Mouse (Mus musculus) common myeloid progenitor, adult 5-6 weeks (primary cell): Measurements from ENCODE around the gene Htra1. TPM values are rescaled to one million over a fixed set of nuclear protein-coding genes. Genes with fewer than 3 reads are reported as not detected.

Experiments
- ATAC-seq: replicated peaks from 2 replicates; pipeline ENCODE4 v1.8.0; 2016; ENCODE audit warnings: low read depth, mild to moderate bottlenecking, moderate TSS enrichment, inconsistent platforms; ENCODE audit not compliant: poor library complexity, severe bottlenecking
- total RNA-seq: library from RNA; stranded (forward); fragments of 200-1000, 187-1606 nt; gene quantifications from 2 replicates; pipeline ENCODE4 v1.2.3, GENCODE M21; 2017

Htra1 gene
- total RNA-seq, 1 experiment from 2014 or later = not detected

DNA sequence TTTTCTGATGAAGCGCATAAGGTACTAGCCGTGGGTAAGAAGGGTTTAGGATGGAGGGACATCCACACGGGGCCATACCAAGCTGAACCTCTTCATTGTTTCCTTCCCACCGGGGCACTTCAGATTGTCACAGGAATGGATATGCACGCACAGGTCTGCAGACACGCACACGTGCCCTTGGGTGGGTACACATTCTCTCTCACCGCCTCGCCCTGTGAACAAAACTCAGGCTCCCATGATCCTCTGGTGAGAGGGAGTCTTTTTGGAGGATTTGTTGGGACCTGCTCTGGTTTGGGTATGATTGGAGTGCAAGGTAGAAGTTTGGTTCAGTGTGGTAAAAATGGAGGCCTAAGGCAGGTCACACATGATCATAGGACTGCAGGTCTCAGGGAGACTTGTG lies 3.0 kb upstream of the Htra1 start:
- no peak for ATAC-seq

DNA sequence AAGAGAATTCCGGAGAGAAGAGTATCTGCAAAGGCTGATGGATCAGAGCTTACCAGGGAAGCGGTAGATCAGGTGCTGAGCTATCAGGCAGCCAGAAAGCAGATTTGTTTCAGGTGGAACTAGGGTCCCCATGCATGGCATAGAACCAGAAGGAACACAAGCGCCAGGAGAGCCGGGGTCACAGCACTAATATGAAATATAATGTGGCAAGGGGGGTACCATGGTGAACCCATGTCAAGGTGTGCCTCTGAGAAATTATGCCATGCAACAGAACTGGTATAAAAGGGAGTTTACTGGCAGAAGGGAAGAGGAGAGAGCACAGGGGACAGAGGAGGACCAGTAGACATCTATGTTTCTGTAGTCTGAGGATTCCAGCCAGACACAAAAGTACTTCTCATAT lies 1.3 kb upstream of the Htra1 start:
- no peak for ATAC-seq

DNA sequence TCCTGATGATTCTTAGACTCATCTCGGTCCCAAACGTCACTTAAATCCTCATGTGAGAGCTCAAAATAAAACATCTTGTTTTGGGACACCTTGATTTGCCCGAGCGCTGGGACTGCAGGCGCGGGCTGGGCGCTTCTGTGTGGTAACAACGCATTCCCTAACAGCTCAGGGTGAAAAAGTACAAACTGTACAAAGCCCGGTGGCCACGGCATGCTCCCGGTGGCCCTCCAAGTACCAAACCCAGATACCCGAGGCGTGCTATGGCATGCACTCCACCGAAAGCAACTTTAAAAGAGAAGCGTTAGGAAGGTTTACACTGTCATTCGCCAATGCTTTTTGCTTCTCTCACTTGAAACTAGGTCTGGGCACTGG lies 504 bp upstream of the Htra1 start:
- ATAC-seq = no peak

DNA sequence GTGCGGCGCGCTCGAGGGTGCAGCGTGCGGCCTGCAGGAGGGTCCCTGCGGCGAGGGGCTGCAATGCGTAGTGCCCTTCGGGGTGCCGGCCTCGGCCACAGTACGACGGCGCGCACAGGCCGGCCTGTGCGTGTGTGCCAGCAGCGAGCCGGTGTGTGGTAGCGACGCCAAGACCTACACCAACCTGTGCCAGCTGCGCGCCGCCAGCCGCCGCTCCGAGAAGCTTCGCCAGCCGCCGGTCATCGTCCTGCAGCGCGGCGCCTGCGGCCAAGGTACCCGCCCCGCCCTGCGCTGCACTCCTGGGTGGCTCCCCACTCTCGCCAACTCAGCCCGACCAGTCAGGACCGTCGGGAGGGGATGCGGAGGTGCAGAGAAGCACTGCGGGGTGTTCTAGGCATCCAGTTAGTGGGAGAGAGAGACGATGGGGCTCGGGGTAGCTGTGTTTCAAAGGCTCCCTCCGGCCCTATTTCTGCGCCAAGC lies 601 bp downstream of the Htra1 start:
- no peak for ATAC-seq

DNA sequence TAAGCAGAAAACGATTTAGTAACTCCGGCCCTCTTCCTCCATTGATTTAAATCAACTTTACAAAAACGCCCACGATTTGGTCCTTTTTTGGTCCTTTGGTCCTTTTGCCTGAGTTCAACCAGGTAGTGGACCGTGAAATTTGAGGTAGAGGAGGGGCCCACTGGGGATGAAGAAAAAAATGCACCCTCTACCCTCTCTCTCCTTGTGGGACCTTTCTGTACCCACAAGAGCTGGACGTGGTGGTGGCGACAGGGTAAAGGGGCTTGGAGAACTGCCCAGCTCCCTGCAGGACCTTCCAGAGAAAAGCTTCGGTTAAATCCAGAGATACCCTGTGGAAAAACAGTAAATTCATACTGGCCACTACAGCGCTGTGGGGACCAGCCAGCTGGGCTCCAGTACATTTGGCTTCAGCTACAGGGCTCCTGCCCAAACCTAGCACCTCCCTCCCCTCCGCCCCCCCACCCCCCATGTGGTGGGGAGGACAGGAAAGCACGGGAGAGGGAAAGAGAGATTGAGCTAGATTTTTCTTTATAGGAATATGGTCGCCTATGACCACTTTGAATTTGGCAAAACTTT lies 1.4 kb downstream of the Htra1 start:
- no peak for ATAC-seq

DNA sequence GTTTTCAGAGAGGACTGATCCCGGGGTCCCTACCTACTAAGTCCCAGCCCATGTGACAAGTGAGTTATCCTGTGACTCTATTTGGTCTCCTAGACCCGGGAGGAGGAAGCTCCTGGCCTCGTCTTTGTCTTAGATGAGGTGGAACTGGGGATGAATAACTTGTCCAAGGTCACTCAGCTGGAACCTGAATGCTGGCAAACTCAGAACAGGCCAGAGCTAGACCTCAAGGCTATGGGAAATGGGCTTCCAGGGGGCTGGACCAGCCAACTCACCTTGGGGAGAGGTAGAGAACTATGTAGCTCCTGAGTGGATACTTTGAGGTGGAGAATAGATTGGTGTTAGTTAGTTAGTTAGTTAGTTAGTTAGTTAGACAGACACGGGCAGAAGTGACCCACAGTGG lies 2.1 kb downstream of the Htra1 start:
- no peak for ATAC-seq

DNA sequence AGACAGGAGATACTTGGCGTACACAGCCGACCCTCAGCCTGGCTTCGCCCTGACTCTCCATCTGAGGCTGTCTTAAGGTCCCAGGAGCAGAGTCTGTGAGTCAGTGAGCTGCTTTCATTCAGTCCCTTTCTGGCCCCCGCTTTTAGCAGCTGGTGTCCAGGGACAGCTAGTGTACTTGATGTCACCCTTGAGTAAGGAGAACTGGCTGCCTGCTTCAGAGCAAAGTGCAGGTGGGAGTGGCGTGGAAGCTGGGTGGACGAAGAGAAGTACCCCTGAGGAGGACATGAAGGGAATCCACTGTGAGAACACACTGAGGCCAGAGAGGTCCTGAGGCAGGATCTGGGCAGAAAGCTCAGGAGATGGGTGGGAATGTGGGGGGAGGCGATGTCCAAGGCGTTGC lies 3.0 kb downstream of the Htra1 start:
- no peak for ATAC-seq

DNA sequence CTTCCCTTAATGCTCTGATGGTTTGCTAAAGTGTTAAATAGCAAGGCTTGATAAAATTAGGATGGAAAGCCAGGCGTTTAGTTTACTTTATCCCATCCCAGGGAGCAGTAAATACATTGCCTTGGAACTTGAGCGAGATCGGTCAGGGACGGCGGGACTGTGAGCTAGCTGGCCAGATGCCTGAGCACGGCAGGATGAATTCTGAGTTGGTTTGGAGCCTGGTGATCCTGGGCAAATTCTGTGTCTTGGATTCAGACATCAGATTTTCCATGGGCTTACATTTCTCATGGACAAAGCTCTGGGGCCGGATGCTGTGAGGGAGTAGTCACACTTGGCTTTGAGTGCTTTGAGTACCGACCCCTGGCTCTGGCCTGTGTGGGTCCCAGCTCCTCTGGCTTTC lies 4.8 kb downstream of the Htra1 start:
- ATAC-seq = no peak

DNA sequence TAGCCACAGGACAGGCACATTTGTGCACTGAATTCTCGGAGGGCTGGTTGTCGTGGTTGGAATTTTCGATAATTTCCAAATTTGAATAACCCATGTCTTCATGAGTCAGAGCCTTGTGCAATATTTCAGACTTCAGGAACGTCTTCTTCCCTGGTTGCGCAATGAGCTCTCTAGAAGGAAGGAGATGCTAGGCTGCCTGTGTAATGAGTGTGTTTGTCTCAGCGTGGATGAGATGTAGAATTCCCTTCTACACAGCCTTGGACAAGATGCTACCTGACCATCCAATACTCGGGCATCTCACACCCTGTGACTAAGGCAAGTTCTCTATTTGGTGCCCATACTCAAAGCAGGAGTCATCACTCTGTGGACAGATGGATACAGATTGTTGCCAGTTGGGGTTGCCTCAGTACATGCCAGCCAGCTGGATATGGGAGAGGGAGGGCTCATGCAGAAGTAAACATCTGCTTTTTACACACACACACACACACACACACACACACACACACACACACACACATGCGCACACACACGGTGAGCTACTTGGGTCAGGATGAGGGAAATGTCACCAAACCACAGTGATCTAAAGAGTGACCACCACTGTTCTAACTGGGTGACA lies 7.5 kb downstream of the Htra1 start:
- peak; percentile 79 for ATAC-seq

DNA sequence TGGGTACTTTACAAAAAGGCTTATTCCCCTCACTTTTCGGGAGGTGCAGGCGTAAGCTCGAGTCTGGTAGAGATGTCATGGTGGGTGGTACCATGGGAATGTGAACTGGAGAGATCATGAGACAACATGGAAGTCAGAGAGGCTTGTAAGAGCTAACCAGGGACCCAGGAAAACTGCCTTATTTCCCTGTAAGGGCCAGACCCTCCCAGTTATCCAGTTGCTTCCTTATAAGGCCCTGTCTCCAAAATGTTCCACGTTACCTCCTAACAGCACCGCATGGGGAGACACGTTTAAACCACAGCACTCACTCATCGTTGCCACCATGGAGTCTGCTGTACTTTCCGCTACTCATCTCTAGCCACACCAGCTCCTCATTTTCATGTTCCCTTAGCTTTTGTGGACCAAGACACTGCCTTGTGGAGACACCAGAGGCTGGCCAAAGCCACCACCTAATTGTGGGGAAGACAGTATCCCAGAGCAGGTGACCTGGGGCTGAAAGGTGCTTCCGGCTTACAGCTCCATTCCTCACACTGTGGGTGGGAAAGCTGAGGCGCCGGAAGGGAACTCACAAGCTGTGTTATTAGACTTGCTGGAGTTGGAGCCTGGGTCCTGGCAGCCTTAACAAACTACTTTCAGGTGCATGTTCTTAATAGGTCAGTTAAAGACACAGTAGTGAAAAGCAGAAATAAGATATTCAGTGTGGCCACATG lies 9.0 kb downstream of the Htra1 start:
- no peak for ATAC-seq

DNA sequence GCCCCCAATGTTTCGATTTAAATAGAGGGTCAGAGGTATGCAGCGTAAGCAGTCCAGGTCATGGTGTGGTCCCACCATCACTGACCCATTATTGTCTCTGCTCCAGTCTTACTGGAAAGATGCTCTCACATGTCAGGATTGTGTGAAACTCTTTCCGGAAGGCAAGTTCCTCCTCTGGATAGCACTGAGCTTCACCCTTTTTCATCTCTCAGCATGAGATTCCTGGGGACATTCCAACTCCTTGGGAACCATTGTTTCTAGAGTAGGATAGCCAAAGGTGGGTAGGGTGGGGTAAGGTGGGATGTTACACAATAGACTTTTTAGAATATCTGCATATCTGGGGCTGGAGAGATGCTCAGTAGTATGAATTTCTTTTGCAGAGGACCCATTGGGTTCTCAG lies 9.8 kb downstream of the Htra1 start:
- ATAC-seq = no peak

DNA sequence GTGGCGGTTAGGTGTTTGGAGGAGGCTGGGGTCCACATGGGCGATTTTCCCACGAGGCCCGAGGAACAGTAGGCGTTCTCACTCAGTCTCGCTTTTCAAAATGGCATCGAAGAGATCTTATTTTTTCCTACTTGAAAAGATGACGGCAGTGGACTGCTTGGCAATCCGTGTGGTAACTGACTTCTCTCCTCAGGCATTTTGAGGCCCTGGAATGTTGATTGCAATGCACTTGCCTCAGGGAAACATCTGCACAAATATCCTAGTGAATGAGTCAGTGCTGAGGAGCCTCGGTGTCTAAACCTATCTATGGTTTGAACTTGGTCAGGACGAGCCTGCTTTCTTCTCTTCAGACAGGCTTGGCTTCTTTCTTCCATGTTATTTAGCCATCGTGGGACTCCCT lies 10.4 kb downstream of the Htra1 start:
- no peak for ATAC-seq

DNA sequence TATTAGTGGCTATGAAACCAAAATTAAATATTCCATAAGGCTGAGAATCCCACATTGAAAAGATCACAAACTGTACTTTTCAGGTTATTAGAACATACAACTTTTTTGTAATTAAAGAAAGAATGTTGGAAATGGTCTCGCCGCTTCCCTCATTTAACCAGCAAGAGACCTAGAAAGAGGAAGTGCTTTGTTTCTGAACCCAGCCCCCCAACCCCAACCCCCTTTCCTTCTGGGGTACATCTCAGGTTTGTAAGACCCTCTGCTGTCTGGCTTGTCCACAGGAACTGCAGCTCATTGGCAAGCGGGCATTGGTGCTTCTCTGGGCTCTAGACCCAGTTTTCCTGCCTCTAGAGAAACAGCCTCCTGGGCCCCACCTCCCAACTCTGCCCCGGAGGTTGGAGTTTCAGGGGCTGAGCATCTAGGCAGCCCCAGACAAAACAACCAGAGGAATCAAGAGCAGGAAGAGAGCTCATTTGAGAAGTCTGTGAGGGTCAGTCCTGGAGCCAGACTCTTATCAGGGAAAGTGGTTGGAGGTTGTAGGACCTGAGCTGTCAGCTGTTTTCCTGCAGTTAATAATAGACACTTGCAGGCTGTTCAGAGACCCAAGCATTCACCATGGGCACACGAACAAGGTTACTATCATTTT lies 12.8 kb downstream of the Htra1 start:
- ATAC-seq = peak; percentile 53

DNA sequence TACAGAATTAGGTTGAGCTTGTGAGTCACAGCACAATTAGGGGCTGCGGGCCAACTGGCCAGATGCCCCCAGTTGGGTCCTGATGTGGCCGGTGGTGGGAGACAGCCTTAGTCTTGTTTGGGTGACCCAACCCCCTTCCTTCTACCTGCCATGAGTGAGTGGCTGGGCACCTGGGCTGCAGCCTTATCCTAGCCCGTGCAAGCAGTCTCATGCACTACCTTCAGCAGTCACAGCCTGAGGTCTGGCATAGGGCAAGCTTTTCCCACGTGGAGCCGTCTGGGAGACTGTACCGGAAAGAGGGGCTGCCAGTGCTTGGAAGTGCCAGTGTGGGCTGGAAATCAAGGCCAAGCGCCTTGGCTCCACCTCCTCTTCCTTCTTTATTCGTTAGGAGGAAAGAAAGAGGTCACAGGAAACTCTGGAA lies 13.4 kb downstream of the Htra1 start:
- ATAC-seq = no peak

DNA sequence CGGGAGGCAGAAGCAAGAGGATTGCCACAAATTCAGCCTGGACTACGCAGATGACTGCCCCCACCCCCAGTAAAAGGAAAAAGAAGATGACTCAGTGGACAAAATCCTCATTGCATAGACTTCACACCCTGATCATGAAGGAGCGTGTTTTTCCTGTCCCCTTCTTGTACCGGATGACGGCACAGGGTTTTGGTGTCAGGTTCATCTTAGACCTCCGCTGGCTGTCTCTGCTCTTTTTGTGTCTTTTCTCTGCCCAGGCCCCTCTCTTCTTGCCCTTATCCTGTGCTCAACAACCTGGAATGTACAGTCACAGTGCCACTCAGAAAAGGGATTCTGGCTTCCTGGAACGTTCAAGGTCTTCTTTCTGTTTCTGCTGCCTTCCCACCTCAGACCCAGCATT lies 14.6 kb downstream of the Htra1 start:
- ATAC-seq = no peak

DNA sequence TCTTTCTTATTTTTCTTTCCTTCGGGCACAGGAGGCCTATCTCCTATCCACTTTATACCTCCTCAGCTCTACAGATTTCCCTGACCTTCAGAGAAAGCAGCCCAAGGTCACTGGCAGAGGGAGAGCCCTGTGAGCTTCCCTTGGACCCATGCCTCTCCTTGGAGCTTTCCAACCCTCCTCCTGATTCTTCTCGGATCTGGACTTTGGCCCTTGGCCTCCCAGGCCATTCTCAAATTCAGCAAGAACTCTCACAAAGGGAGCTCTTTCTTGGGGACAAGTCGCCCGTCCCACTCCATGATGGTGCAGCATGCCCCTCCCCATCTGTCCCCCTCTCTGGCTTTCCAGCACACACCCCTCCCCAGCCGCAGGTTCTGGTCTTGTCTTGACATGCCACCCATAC lies 15.1 kb downstream of the Htra1 start:
- ATAC-seq = no peak

DNA sequence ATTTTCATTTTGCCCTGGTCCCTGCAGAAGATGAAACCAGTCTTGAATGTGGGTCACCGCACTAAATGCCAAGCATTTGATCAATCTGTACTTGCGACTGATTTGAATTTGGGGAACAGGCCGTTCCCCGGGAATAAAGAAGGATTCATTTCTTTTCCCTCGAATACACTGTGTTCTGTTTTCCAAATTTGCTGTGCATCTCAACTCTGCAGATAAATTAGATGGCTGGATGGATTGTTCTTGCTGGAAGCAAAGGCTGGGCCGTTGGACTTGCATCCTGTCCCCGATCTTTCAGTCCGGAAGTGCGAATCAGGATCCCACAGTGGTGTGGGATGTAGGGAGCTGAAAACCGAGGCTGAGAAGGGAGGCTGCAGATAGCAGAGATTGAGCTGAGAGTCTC lies 17.5 kb downstream of the Htra1 start:
- ATAC-seq = no peak

DNA sequence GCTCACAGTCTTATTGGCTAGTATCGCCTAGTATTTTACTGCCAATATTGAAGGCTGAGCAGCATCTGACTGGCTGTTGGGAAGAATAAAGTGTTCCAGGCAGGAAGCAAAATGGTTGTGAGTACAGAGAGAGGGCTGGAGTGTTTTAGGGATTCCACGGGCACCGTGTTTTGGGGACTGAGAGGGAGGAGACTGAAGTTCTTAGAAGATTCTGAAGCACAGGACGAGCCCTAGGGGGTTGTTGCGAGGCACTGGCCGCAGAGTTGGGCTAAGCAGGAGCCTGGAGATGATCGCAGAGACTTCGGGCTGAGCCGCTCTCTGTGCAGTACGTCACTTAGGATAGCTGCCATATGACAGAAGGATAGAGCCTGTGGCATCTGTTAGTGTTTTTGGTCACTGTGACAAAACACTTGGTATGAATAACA lies 18.3 kb downstream of the Htra1 start:
- ATAC-seq = no peak

DNA sequence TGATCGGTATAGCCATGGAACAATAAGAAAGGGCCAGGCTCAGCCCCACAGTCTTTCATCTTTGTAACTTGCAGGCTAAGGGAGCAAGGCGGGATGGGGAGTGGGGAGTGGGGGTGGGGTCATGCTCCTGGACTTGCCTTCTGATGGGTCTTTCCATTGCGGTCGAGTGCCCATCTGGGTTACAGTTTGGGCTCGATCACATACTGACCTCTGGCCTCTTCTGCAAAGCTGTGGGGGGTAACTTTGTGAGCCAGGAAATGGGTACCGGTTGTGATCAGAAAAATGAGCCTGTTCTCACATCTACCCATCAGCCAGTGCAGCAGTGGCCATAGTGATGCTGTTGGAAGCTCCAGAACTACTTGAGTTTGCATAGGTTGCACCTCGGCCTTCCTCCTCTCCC lies 22.6 kb downstream of the Htra1 start:
- no peak for ATAC-seq

DNA sequence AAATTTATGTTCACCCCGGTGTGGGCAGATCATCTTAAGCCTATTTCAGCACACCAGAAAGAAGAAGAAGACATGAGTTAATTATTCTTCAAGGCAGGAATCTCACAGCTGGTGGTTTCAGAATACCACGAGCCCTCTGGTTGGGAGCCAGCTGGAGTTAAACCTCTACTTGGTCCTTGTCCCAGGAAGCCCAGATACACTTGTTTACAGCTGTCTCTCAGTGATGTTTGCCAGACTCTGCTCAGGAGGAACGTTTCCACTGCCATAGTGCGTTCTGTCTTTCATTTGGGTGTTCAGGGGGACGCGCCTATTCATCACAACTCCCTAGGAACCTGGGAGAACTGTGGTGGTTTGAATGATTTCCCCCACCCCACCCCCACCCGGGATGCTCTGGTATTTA lies 24.0 kb downstream of the Htra1 start:
- ATAC-seq = no peak

DNA sequence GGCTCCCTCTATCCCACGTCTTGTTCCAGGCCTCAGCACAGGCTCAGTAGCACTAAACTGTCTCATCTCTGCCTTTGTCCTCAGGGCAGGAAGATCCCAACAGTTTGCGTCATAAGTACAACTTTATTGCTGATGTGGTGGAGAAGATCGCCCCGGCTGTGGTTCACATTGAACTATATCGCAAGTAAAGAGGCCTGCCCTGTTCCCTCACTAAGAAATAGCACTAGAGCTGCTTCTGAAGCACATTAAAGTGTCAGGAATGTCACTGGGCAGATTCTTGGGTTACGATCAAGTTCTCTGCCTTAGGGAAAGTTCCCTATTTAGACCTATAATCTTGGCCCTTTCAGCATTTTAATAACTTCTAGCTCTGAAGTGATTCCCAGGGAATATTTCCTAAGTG lies 25.5 kb downstream of the Htra1 start:
- no peak for ATAC-seq
